Mouse (Mus musculus) right cerebral cortex, postnatal 14 days (tissue): ENCODE results near the gene Prcc.
A peak's percentile ranks its signal among the peaks of the same experiment; 100 is the strongest.

ENCODE experiments used
- DNase-seq: peaks from one replicate; pipeline ENCODE4 v3.0.0; 2022

Gene Prcc

GRCm38 (mm10) chr3:87885281-87886003 lies at the start of gene Prcc:
Prcc (minus strand) TSS chr3:87885608.
- peak; percentile 77 for DNase-seq

- DNase-seq = no peak
Observed at GRCm38 (mm10) chr3:87935201-87935600, 49.8 kb upstream of the Prcc start.

GRCm38 (mm10) chr3:87934501-87934900 lies 49.1 kb upstream of the Prcc start:
- DNase-seq = no peak

GRCm38 (mm10) chr3:87934026-87934425 lies 48.6 kb upstream of the Prcc start:
- DNase-seq = no peak

GRCm38 (mm10) chr3:87930078-87930795 lies 44.8 kb upstream of the Prcc start, which contains the start of the genes Isg20l2 and Rrnad1:
Isg20l2 (plus strand) TSS chr3:87930314.
Rrnad1 (minus strand) TSS chr3:87930717.
- DNase-seq = peak; percentile 97

GRCm38 (mm10) chr3:87929341-87930077 lies 44.1 kb upstream of the Prcc start:
- DNase-seq = no peak

- no peak for DNase-seq
Observed at GRCm38 (mm10) chr3:87927452-87927851, 42.0 kb upstream of the Prcc start.

- DNase-seq = no peak
Observed at GRCm38 (mm10) chr3:87924996-87925395, 39.6 kb upstream of the Prcc start.

GRCm38 (mm10) chr3:87920270-87920943 lies 35.0 kb upstream of the Prcc start:
- no peak for DNase-seq

GRCm38 (mm10) chr3:87919336-87920108 lies 34.1 kb upstream of the Prcc start, which contains the start of gene Mrpl24:
Mrpl24 (plus strand) TSS chr3:87919506.
- peak; percentile 68 for DNase-seq

GRCm38 (mm10) chr3:87918551-87918950 lies 33.1 kb upstream of the Prcc start:
- DNase-seq = no peak

- no peak for DNase-seq
Observed at GRCm38 (mm10) chr3:87916990-87917389, 31.6 kb upstream of the Prcc start.

- DNase-seq = no peak
Observed at GRCm38 (mm10) chr3:87913891-87914290, 28.5 kb upstream of the Prcc start.

- DNase-seq = no peak
Observed at GRCm38 (mm10) chr3:87913491-87913890, 28.1 kb upstream of the Prcc start.

- peak; percentile 58 for DNase-seq
Observed at GRCm38 (mm10) chr3:87910573-87911141, 25.2 kb upstream of the Prcc start.

GRCm38 (mm10) chr3:87909874-87910273 lies 24.5 kb upstream of the Prcc start:
- DNase-seq = no peak

GRCm38 (mm10) chr3:87909381-87909780 lies 24.0 kb upstream of the Prcc start:
- DNase-seq = no peak

- no peak for DNase-seq
Observed at GRCm38 (mm10) chr3:87907906-87908305, 22.5 kb upstream of the Prcc start.

- DNase-seq = peak; percentile 32
Observed at GRCm38 (mm10) chr3:87906981-87907857, 21.8 kb upstream of the Prcc start.

- DNase-seq = peak; percentile 52
Observed at GRCm38 (mm10) chr3:87906601-87906980, 21.2 kb upstream of the Prcc start.
